Mouse (Mus musculus) liver, embryonic 14 days (tissue): ENCODE results near the gene Rmi2. TPM values are rescaled to one million over a fixed set of nuclear protein-coding genes. Genes with fewer than 3 reads are reported as not detected.

Experiments used
- polyA plus RNA-seq: library from polyadenylated mRNA; depleted of rRNA; stranded (reverse); fragments of >200 nt; gene quantifications from 2 replicates; pipeline ENCODE4 v1.2.3, GENCODE M21; 2012; rRNA removed

The Rmi2 gene
- polyA plus RNA-seq, result 2.8 and 2.9 TPM in 2 replicates

GRCm38 (mm10) chr16:10834911-10835587 lies at the start of gene Rmi2:
Gene Rmi2, plus strand, starts transcription at chr16:10835059.

GRCm38 (mm10) chr16:10785371-10786231 lies 49.3 kb upstream of the Rmi2 start, which contains the start of gene Socs1:
Gene Socs1, minus strand, starts transcription at chr16:10785536.

GRCm38 (mm10) chr16:10788271-10788670 lies 46.6 kb upstream of the Rmi2 start, which contains the start of gene Tnp2:
Gene Tnp2, minus strand, starts transcription at chr16:10788660.

GRCm38 (mm10) chr16:10790702-10791101 lies 44.2 kb upstream of the Rmi2 start, which contains the start of gene Prm3:
Gene Prm3, minus strand, starts transcription at chr16:10790914.

GRCm38 (mm10) chr16:10796034-10796433 lies 38.8 kb upstream of the Rmi2 start, which contains the start of gene Prm2:
Gene Prm2, minus strand, starts transcription at chr16:10796134.

GRCm38 (mm10) chr16:10805789-10806527 lies 28.9 kb upstream of the Rmi2 start, which contains the start of gene Prm1:
Gene Prm1, minus strand, starts transcription at chr16:10805839.

GRCm38 (mm10) chr16:10812865-10813371 lies 21.9 kb upstream of the Rmi2 start, which contains the start of gene Gm11172:
Gene Gm11172, plus strand, starts transcription at chr16:10812915.

Other genes starting within 250 kb of the Rmi2 start
- 0.28 and 0.43 TPM in 2 replicates for gene Socs1, start 49.5 kb upstream of the Rmi2 start, polyA plus RNA-seq
- not detected in 2 replicates for gene Tnp2, start 46.4 kb upstream of the Rmi2 start, polyA plus RNA-seq
- not detected in 2 replicates for gene Prm3, start 44.1 kb upstream of the Rmi2 start, polyA plus RNA-seq
- gene Prm2, start 38.9 kb upstream of the Rmi2 start, polyA plus RNA-seq, result not detected in 2 replicates
- not detected in 2 replicates for gene Prm1, start 29.2 kb upstream of the Rmi2 start, polyA plus RNA-seq
- not detected in 2 replicates for gene Gm11172, start 22.1 kb upstream of the Rmi2 start, polyA plus RNA-seq
- 2.2 and 2.4 TPM in 2 replicates for gene Snn, start 225.9 kb downstream of the Rmi2 start, polyA plus RNA-seq
- 10.7 and 15.4 TPM in 2 replicates for gene Litaf, start 231.1 kb downstream of the Rmi2 start, polyA plus RNA-seq